Mouse (Mus musculus): ENCODE results near the gene C2cd2l.

DNA sequence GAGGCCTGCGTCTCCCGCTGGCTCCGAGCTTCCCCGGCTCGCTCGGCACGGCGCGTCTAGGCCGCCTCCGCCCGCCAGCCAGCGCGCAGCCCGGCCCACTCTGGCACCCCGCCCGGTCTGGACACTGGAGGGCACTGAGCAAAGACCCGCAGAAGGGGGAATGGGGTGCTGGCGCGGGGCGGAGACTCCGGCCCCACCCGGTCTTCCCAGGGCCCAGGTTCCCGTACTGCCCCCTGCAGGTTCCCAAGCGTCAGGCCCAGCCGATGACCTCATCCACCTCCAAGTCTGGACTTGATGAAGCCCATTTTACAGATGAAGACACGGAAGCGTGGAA lies 52.1 kb downstream of the C2cd2l start:
- TF ChIP-seq CTCF (IDR thresholded peaks at IDR 0.05): peak; percentile 76
- TF ChIP-seq EP300 (IDR thresholded peaks at IDR 0.05): no peak

All from lung, postnatal 0 days (tissue).